Mouse (Mus musculus): ENCODE results near the gene Zfp112. TPM values are rescaled to one million over a fixed set of nuclear protein-coding genes. Genes with fewer than 3 reads are reported as not detected.

The Zfp112 gene
- total RNA-seq, 1 experiment, result 0.98 TPM

DNA sequence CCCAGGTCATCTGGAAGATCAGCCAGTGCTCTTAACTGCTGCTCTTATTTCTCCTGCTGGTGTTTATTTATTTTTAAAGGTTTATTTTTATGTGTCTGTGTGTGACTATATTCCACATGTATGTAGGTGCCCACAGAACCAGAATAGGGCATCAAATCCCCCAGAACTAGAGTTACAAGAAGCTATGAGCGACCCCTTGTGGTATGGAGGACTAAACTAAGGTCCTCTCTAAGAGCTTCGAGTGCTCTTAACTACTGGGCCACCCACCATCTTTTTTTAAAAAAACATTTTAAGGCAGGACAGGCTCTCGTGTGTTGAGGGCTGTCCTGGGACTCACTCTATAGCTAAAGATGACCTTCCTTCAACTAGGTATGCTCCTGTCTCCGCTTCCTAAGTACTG is 25.2 kb upstream of the Zfp112 start:
- no peak for DNase-seq (ENCODE audit: low read depth, low spot score)
- H3K4me3 ChIP-seq (ENCODE audit: insufficient read depth in 1 of 2, low read depth in 1 of 2, low read length in 2 of 2, poor library complexity in 1 of 2, severe bottlenecking in 1 of 2), result peak overlapping the region; percentile 69 to 78
- no peak overlapping the region for H3K27ac ChIP-seq (ENCODE audit: insufficient read depth, low read depth, low read length, poor library complexity, severe bottlenecking)
- TF ChIP-seq ZC3H11A (IDR thresholded peaks at IDR 0.05; ENCODE audit: borderline replicate concordance, low read depth, low read length), result no peak
- no peak for TF ChIP-seq ZNF384 (IDR thresholded peaks at IDR 0.05; ENCODE audit: low read depth, low read length)
- no peak for TF ChIP-seq HCFC1 (IDR thresholded peaks at IDR 0.05; ENCODE audit: borderline replicate concordance, insufficient read depth, low read length)
- TF ChIP-seq CHD2 (IDR thresholded peaks at IDR 0.05; ENCODE audit: low read depth, low read length), result no peak
- no peak for TF ChIP-seq MAFK (IDR thresholded peaks at IDR 0.05; ENCODE audit: insufficient read depth, low read depth, low read length)
- H3K36me3 ChIP-seq (ENCODE audit: control insufficient read depth, insufficient read depth, low read length, poor library complexity, severe bottlenecking), result peaks cover 6% of the 10 kb centered on the region
- in situ Hi-C loops (cut with MboI; ENCODE audit: low sequenced_read_pairs in 2 of 2, unreplicated experiment in 2 of 2), result no loop called here
- H3K9ac ChIP-seq (ENCODE audit: insufficient read depth, low read depth, low read length, poor library complexity, severe bottlenecking), result peak overlapping the region; percentile 88
- H3K9me3 ChIP-seq (ENCODE audit: control insufficient read depth, insufficient read depth, low read depth, low read length), result no peaks in the 10 kb centered on the region
- H3K4me1 ChIP-seq (ENCODE audit: control insufficient read depth in 2 of 2, insufficient read depth in 2 of 2, low read length in 2 of 2, poor library complexity in 1 of 2), result peaks cover 2 to 11% of the 10 kb centered on the region in 2 experiments; a peak in 2 of 4 replicates

DNA sequence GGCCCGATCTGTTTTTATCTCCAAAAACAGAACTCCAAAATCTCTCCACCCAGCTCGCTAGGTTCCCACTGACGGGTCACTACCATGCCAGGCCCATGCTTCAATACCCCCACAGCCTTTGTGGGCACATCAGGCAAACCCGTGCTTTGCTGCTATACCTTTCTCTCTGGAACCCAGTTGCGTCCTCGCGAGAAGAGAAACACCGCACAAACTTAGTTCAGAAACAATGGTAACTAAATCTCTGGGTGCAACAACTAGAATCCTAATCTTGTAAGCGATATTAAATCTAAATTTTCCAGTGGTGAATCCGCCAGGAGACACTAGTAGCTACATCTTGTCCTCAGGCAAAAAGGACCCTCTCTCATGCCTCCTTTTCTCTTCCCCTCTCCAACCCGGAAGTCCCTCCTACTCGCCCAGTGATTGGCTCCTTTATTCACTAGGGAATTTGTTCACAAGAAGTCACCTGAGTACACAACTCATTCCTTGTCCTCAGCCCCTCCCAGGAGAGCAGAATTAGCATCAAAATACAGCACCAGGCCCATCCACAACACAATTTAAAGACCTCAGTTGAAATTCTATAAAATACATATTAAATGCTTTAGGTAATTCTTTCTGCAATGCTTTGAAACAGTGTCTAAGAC is 24.5 kb upstream of the Zfp112 start:
- peak overlapping the region; percentile 69 to 78 for H3K4me3 ChIP-seq (ENCODE audit: insufficient read depth in 1 of 2, low read depth in 1 of 2, low read length in 2 of 2, poor library complexity in 1 of 2, severe bottlenecking in 1 of 2)
- H3K9ac ChIP-seq (ENCODE audit: insufficient read depth, low read depth, low read length, poor library complexity, severe bottlenecking), result peak overlapping the region; percentile 88
- in situ Hi-C loops (cut with MboI; ENCODE audit: low sequenced_read_pairs in 2 of 2, unreplicated experiment in 2 of 2), result no loop called here
- peak overlapping the region; percentile 44; the same call in 1 of the 2 replicates for H3K27ac ChIP-seq (ENCODE audit: insufficient read depth, low read depth, low read length, poor library complexity, severe bottlenecking)
- H3K4me1 ChIP-seq (ENCODE audit: control insufficient read depth in 2 of 2, insufficient read depth in 2 of 2, low read length in 2 of 2, poor library complexity in 1 of 2), result peaks cover 2 to 11% of the 10 kb centered on the region in 2 experiments; a peak in 2 of 4 replicates
- TF ChIP-seq CHD2 (IDR thresholded peaks at IDR 0.05; ENCODE audit: low read depth, low read length) (peak; percentile 95), ZC3H11A (IDR thresholded peaks at IDR 0.05; ENCODE audit: borderline replicate concordance, low read depth, low read length) (no peak)
- no peaks in the 10 kb centered on the region for H3K9me3 ChIP-seq (ENCODE audit: control insufficient read depth, insufficient read depth, low read depth, low read length)
- peaks cover 6% of the 10 kb centered on the region for H3K36me3 ChIP-seq (ENCODE audit: control insufficient read depth, insufficient read depth, low read length, poor library complexity, severe bottlenecking)
- no peak for DNase-seq (ENCODE audit: low read depth, low spot score)

DNA sequence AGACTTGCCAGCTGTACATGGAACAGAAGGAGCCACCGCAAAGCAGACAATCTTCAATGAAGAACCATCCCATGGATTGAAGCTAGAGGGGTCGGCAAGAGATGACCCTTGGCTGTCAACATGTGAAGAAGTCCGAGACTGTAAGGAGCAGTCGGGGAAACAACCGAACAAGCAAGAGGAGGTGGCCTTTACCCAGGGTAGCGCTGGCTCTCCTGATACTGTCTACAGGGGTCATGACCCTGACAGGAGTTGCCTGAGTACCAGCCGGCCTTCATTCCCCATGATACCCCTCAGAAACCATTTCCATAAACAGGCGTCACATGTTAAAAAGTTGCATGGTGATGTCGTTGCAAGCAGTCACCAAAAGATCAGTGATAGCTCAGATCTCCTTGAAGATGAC is 7.7 kb upstream of the Zfp112 start:
- peaks cover 49% of the 10 kb centered on the region for H3K36me3 ChIP-seq (ENCODE audit: control insufficient read depth, insufficient read depth, low read length, poor library complexity, severe bottlenecking)
- in situ Hi-C loops (cut with MboI; ENCODE audit: low sequenced_read_pairs in 2 of 2, unreplicated experiment in 2 of 2), result no loop called here
- H3K4me1 ChIP-seq (ENCODE audit: control insufficient read depth in 2 of 2, insufficient read depth in 2 of 2, low read length in 2 of 2, poor library complexity in 1 of 2), result no peaks in the 10 kb centered on the region
- no peak for DNase-seq (ENCODE audit: low read depth, low spot score)
- H3K4me3 ChIP-seq (ENCODE audit: insufficient read depth in 1 of 2, low read depth in 1 of 2, low read length in 2 of 2, poor library complexity in 1 of 2, severe bottlenecking in 1 of 2), result no peak overlapping the region
- peaks cover 20% of the 10 kb centered on the region for H3K9me3 ChIP-seq (ENCODE audit: control insufficient read depth, insufficient read depth, low read depth, low read length)
- H3K9ac ChIP-seq (ENCODE audit: insufficient read depth, low read depth, low read length, poor library complexity, severe bottlenecking), result no peak overlapping the region
- H3K27ac ChIP-seq (ENCODE audit: insufficient read depth, low read depth, low read length, poor library complexity, severe bottlenecking), result no peak overlapping the region
- TF ChIP-seq CHD2 (IDR thresholded peaks at IDR 0.05; ENCODE audit: low read depth, low read length), result no peak
- TF ChIP-seq ZC3H11A (IDR thresholded peaks at IDR 0.05; ENCODE audit: borderline replicate concordance, low read depth, low read length), result no peak
- TF ChIP-seq MAFK (IDR thresholded peaks at IDR 0.05; ENCODE audit: insufficient read depth, low read depth, low read length), result no peak
- TF ChIP-seq HCFC1 (IDR thresholded peaks at IDR 0.05; ENCODE audit: borderline replicate concordance, insufficient read depth, low read length), result no peak
- no peak for TF ChIP-seq ZNF384 (IDR thresholded peaks at IDR 0.05; ENCODE audit: low read depth, low read length)

DNA sequence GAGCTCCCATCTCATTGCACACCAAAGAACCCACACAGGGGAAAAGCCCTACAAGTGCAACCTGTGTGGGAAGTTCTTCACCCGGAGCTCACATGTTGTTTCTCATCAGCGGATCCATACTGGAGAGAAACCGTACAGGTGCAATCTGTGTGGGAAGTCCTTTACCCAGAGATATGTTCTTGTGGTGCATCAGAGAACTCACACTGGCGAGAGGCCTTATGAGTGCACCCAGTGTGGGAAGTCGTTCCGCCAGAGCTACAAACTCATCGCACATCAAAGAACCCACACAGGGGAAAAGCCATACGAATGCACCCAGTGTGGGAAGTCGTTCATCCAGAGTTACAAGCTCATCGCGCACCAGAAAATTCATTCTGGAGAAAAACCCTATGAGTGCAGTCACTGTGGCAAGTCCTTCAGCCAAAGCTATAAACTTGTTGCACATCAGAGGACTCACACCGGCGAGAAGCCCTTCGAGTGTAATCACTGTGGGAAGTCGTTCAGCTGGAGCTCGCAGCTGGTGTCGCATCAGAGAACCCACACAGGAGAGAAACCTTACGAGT is 6.9 kb upstream of the Zfp112 start:
- no peaks in the 10 kb centered on the region for H3K4me1 ChIP-seq (ENCODE audit: control insufficient read depth in 2 of 2, insufficient read depth in 2 of 2, low read length in 2 of 2, poor library complexity in 1 of 2)
- no peak overlapping the region for H3K9ac ChIP-seq (ENCODE audit: insufficient read depth, low read depth, low read length, poor library complexity, severe bottlenecking)
- in situ Hi-C loops (cut with MboI; ENCODE audit: low sequenced_read_pairs in 2 of 2, unreplicated experiment in 2 of 2), result no loop called here
- TF ChIP-seq ZNF384 (IDR thresholded peaks at IDR 0.05; ENCODE audit: low read depth, low read length), result no peak
- no peak for TF ChIP-seq ZC3H11A (IDR thresholded peaks at IDR 0.05; ENCODE audit: borderline replicate concordance, low read depth, low read length)
- TF ChIP-seq MAFK (IDR thresholded peaks at IDR 0.05; ENCODE audit: insufficient read depth, low read depth, low read length), result no peak
- no peak for TF ChIP-seq CHD2 (IDR thresholded peaks at IDR 0.05; ENCODE audit: low read depth, low read length)
- TF ChIP-seq HCFC1 (IDR thresholded peaks at IDR 0.05; ENCODE audit: borderline replicate concordance, insufficient read depth, low read length), result no peak
- no peak overlapping the region for H3K4me3 ChIP-seq (ENCODE audit: insufficient read depth in 1 of 2, low read depth in 1 of 2, low read length in 2 of 2, poor library complexity in 1 of 2, severe bottlenecking in 1 of 2)
- peaks cover 49% of the 10 kb centered on the region for H3K36me3 ChIP-seq (ENCODE audit: control insufficient read depth, insufficient read depth, low read length, poor library complexity, severe bottlenecking)
- no peak overlapping the region for H3K27ac ChIP-seq (ENCODE audit: insufficient read depth, low read depth, low read length, poor library complexity, severe bottlenecking)
- no peak for DNase-seq (ENCODE audit: low read depth, low spot score)
- peaks cover 20% of the 10 kb centered on the region for H3K9me3 ChIP-seq (ENCODE audit: control insufficient read depth, insufficient read depth, low read depth, low read length)

Data from ES-E14 (cell line).